Mouse (Mus musculus): ENCODE results near the gene Smarcd3.

DNA sequence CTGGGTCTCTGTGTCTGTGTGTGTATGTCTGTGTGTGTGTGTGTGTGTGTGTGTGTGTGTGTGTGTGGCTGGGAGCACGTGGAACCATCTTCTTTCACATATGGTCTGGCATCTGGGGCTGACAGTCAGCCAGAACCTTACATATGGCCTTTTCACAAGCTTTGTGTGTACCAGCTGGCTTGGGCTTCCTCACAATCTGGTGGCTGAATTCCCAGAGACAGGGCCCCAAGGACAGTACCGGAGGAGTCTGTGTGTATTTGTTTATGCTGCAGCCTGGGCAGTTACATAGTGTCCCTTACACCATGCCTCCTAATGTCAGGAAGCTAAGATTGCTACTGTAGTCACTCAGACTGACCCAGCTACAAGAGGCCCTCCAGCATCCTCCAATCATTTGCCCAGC lies 32.9 kb upstream of the Smarcd3 start:
- TF ChIP-seq CTCF (IDR thresholded peaks at IDR 0.05; ENCODE audit: low read depth, low read length) (no peak), POLR2A (IDR thresholded peaks at IDR 0.05; ENCODE audit: insufficient read depth, low read length) (no peak), EP300 (IDR thresholded peaks at IDR 0.05; ENCODE audit: insufficient read depth, low read depth, low read length) (no peak)

All from ES-Bruce4 (cell line).